Mouse (Mus musculus) CH12.LX (cell line): ENCODE measurements at regions not wholly inside any gene's neighbourhood (a gene's known extent, or its start where the extent isn't known, plus 50 kb on each side); places are given as distances from the start of the nearest gene placed in this dataset.

ENCODE experiments used
- DNase-seq: peaks from one replicate; pipeline ENCODE4 v3.0.0-alpha.2; 2013; ENCODE audit errors: extremely low read depth
- H3K27ac ChIP-seq: 2 replicates; pipeline ENCODE4 v1.5.1; 2012; ENCODE audit warnings: low read depth, mild to moderate bottlenecking, control low read depth, moderate library complexity; ENCODE audit not compliant: insufficient read depth
- H3K27me3 ChIP-seq: replicated peaks from 2 replicates; pipeline ENCODE3; 2012; ENCODE audit warnings: inconsistent platforms
- H3K36me3 ChIP-seq, 2 experiments: replicated peaks in 1 of 2; 2 replicates each; pipeline versions ENCODE3 to v1.6.1; 2012; ENCODE audit warnings: inconsistent platforms in 1 of 2, low read length in 1 of 2, mild to moderate bottlenecking in 1 of 2, mixed read lengths in 1 of 2, moderate library complexity in 1 of 2; ENCODE audit not compliant: control insufficient read depth in 1 of 2, insufficient read depth in 1 of 2
- H3K4me1 ChIP-seq, 2 experiments: 2 replicates each; pipeline ENCODE4 v1.6.1; 2012; ENCODE audit warnings: inconsistent platforms in 1 of 2, moderate library complexity in 1 of 2; ENCODE audit not compliant: insufficient read depth in 2 of 2, control insufficient read depth in 1 of 2
- H3K4me2 ChIP-seq: 2 replicates; pipeline ENCODE4 v1.6.1; 2012; ENCODE audit warnings: low read depth, mild to moderate bottlenecking, control low read depth; ENCODE audit not compliant: poor library complexity, insufficient read depth, severe bottlenecking
- H3K4me3 ChIP-seq, 3 experiments: fragments of 150-350 bp in 1 of 3; sonication (generic) in 1 of 3; replicated peaks in 1 of 3; 2 replicates each; pipeline versions ENCODE3 to v1.5.1; 2011 to 2012; ENCODE audit warnings: low read depth in 2 of 3, low read length in 2 of 3, mild to moderate bottlenecking in 2 of 3, moderate library complexity in 2 of 3, control low read depth in 1 of 3, improper control_type of control experiment in 1 of 3, inconsistent platforms in 1 of 3, mixed read lengths in 1 of 3; ENCODE audit not compliant: poor library complexity in 1 of 3
- H3K79me2 ChIP-seq: replicated peaks from 2 replicates; pipeline ENCODE4 v1.6.1; 2012; ENCODE audit warnings: mild to moderate bottlenecking, moderate library complexity; ENCODE audit not compliant: control insufficient read depth, poor library complexity, insufficient read depth, severe bottlenecking; ENCODE audit errors: extremely low read depth
- H3K9ac ChIP-seq: 2 replicates; pipeline ENCODE4 v1.6.1; 2012; ENCODE audit warnings: low read depth, mild to moderate bottlenecking, control low read depth, moderate library complexity; ENCODE audit not compliant: insufficient read depth
- H3K9me3 ChIP-seq: replicated peaks from 2 replicates; pipeline ENCODE3; 2012; ENCODE audit warnings: low read length, inconsistent platforms, mixed read lengths
- BHLHE40 ChIP-seq: IDR thresholded peaks from 2 replicates; pipeline ENCODE4 v1.6.1; 2011; ENCODE audit warnings: mild to moderate bottlenecking, low read depth, low read length, improper control_type of control experiment
- CHD2 ChIP-seq: IDR thresholded peaks from 2 replicates; pipeline ENCODE4 v1.6.1; 2011; ENCODE audit warnings: low read length, improper control_type of control experiment
- CTCF ChIP-seq, 2 experiments: IDR thresholded peaks in 1 of 2; conservative IDR thresholded peaks in 1 of 2; 2 replicates each; pipeline ENCODE4 v1.5.1; 2011 to 2012; ENCODE audit warnings: low read depth in 2 of 2, low read length in 2 of 2, improper control_type of control experiment in 1 of 2, inconsistent platforms in 1 of 2, mild to moderate bottlenecking in 1 of 2, moderate library complexity in 1 of 2
- EP300 ChIP-seq: IDR thresholded peaks from 2 replicates; pipeline ENCODE4 v1.6.1; 2011; ENCODE audit warnings: low read length, improper control_type of control experiment
- GABPA ChIP-seq: IDR thresholded peaks from 2 replicates; pipeline ENCODE4 v1.6.1; 2012; ENCODE audit warnings: low read depth, low read length, improper control_type of control experiment, inconsistent platforms; ENCODE audit not compliant: insufficient replicate concordance
- HCFC1 ChIP-seq: IDR thresholded peaks from 2 replicates; pipeline ENCODE4 v1.6.1; 2012; ENCODE audit warnings: low read depth, mild to moderate bottlenecking, inconsistent platforms, low read length, improper control_type of control experiment
- IRF4 ChIP-seq: IDR thresholded peaks from 2 replicates; pipeline ENCODE4 v1.6.1; 2014; ENCODE audit warnings: low read depth, mild to moderate bottlenecking, inconsistent platforms, low read length, improper control_type of control experiment
- JUN ChIP-seq: IDR thresholded peaks from 2 replicates; pipeline ENCODE4 v1.6.1; 2011; ENCODE audit warnings: low read depth, mild to moderate bottlenecking, low read length, improper control_type of control experiment, moderate library complexity; ENCODE audit not compliant: insufficient read depth
- MAX ChIP-seq: IDR thresholded peaks from 2 replicates; pipeline ENCODE4 v1.6.1; 2011; ENCODE audit warnings: low read length, improper control_type of control experiment
- MEF2A ChIP-seq: IDR thresholded peaks from 2 replicates; pipeline ENCODE4 v1.6.1; 2014; ENCODE audit warnings: low read depth, mild to moderate bottlenecking, inconsistent platforms, low read length, improper control_type of control experiment, borderline replicate concordance
- NELFE ChIP-seq: IDR thresholded peaks from 2 replicates; pipeline ENCODE4 v1.6.1; 2011; ENCODE audit warnings: low read depth, low read length, improper control_type of control experiment
- NRF1 ChIP-seq: IDR thresholded peaks from 2 replicates; pipeline ENCODE4 v1.6.1; 2014; ENCODE audit warnings: low read depth, mild to moderate bottlenecking, inconsistent platforms, low read length, improper control_type of control experiment, moderate library complexity
- POLR2A ChIP-seq: IDR thresholded peaks from 2 replicates; pipeline ENCODE4 v1.6.1; 2011; ENCODE audit warnings: low read depth, mild to moderate bottlenecking, improper control_type of control experiment, low read length
- SIN3A ChIP-seq: IDR thresholded peaks from 2 replicates; pipeline ENCODE4 v1.6.1; 2012; ENCODE audit warnings: low read length, improper control_type of control experiment, inconsistent platforms
- ZC3H11A ChIP-seq: IDR thresholded peaks from 2 replicates; pipeline ENCODE4 v1.6.1; 2012; ENCODE audit warnings: low read depth, mild to moderate bottlenecking, inconsistent platforms, low read length, improper control_type of control experiment
- ZKSCAN1 ChIP-seq: IDR thresholded peaks from 2 replicates; pipeline ENCODE4 v1.6.1; 2012; ENCODE audit warnings: low read depth, inconsistent platforms, low read length, improper control_type of control experiment, borderline replicate concordance
- ZNF384 ChIP-seq: IDR thresholded peaks from 2 replicates; pipeline ENCODE4 v1.6.1; 2012; ENCODE audit warnings: low read depth, low read length, improper control_type of control experiment, inconsistent platforms
- dilution Hi-C: fragments of 300-500 bp; cut with MboI; formaldehyde crosslinking; loops from 2 replicates; pipeline ENCODE4 v1.14.3; 2020; ENCODE audit warnings: low sequenced_read_pairs; ENCODE audit not compliant: extremely low pct_unique_long_range_greater_than_20kb, extremely low pct_ligation_motif_present
- in situ Hi-C: fragments of 300-500 bp; cut with MboI; formaldehyde crosslinking; loops from 3 replicates; pipeline ENCODE4 v1.14.3; 2019; ENCODE audit warnings: low sequenced_read_pairs, low pct_ligation_motif_present, low pct_unique_long_range_greater_than_20kb, mixed read lengths

DNA sequence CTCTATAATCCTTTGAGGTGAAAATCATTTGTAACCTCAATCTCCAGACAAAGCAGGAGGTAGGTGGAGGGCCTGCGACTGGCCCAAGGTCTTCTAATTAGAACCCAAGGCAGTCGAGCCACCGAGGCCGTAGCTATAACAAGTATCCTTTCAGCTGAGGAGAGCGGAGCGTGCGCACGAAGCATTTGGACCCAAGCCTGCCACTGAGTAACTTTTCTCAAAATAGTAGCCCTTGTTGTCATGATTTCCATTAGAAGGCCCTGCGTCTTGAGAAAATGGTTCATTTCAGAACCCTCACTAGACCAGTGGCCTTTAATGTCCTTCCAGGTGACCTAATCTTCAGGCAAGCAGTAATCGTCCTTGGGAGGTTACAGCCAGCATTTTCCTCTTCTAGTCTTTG is 90.6 kb downstream of the H2al1j start:
- Histone ChIP-seq H3K27me3 (no peaks in the 10 kb centered on the region), H3K4me1 (peaks cover 0 to 4% of the 10 kb centered on the region in 2 experiments; a peak in 1 of 4 replicates), H3K9me3 (no peaks in the 10 kb centered on the region)
- dilution Hi-C loops: no loop called here
- 0 out of 2 replicates have a peak, but pooled peaks have one; percentile 30 for TF ChIP-seq MEF2A
- no peak for TF ChIP-seq CTCF (conservative IDR thresholded peaks at IDR 0.05 in 1 of 2, IDR thresholded peaks at IDR 0.05 in 1 of 2; ENCODE audit: low read depth in 2 of 2, low read length in 2 of 2)
- peak; percentile 25; the same call in 1 of the 2 replicates for TF ChIP-seq JUN
- peak; percentile 69 for TF ChIP-seq NRF1
- TF ChIP-seq, all 38 proteins: peak for 3
- no peaks in the 10 kb centered on the region for H3K36me3 ChIP-seq
- in situ Hi-C loops: no loop called here
- H3K79me2 ChIP-seq: no peaks in the 10 kb centered on the region
- no peak overlapping the region for H3K4me3 ChIP-seq
- H3K9ac ChIP-seq: no peak overlapping the region
- no peak overlapping the region for H3K4me2 ChIP-seq
- no peak overlapping the region for H3K27ac ChIP-seq
- no peak for DNase-seq

DNA sequence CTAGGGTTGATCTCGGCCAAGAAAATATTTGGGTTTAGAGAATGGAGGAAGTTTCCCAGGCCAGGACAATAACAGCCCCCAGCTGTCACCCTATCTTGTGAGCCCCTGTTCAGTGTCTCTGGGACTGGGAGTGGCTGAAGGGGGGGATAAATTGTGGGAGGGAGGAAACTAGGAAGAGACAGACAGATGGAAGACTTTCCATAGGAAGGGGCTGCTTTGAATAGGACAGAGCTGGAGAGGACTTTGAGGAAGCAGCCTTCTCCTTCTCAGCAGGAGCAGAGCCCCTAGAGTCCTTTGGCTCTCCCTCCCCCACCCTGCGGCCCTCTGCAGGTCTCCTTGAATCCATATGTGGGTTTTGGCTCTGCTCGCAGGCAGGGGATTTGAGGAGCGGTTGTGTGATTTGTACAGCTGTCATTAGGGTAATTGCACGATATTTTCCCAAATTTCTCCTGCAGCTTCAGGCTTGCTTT is 91.6 kb downstream of the H2al1j start:
- H3K27me3 ChIP-seq: no peaks in the 10 kb centered on the region
- TF ChIP-seq GABPA: no peak
- TF ChIP-seq ZKSCAN1: no peak
- TF ChIP-seq BHLHE40: no peak
- TF ChIP-seq CHD2: no peak
- TF ChIP-seq ZC3H11A: no peak
- TF ChIP-seq EP300: no peak
- TF ChIP-seq CTCF (conservative IDR thresholded peaks at IDR 0.05 in 1 of 2, IDR thresholded peaks at IDR 0.05 in 1 of 2; ENCODE audit: low read depth in 2 of 2, low read length in 2 of 2): no peak
- TF ChIP-seq NELFE: no peak
- TF ChIP-seq MAX: no peak
- TF ChIP-seq IRF4: no peak
- no peak for TF ChIP-seq SIN3A
- no peak for TF ChIP-seq ZNF384
- TF ChIP-seq POLR2A: no peak
- TF ChIP-seq HCFC1: no peak
- TF ChIP-seq, all 38 proteins: peak for 0
- no peak overlapping the region for H3K4me2 ChIP-seq
- dilution Hi-C loops (no loop called here), in situ Hi-C loops (no loop called here)
- no peaks in the 10 kb centered on the region for H3K9me3 ChIP-seq
- no peak overlapping the region for H3K4me3 ChIP-seq
- no peak for DNase-seq
- H3K9ac ChIP-seq: no peak overlapping the region
- no peaks in the 10 kb centered on the region for H3K79me2 ChIP-seq
- no peak overlapping the region for H3K27ac ChIP-seq
- no peaks in the 10 kb centered on the region for H3K36me3 ChIP-seq
- peaks cover 0 to 4% of the 10 kb centered on the region in 2 experiments; a peak in 1 of 4 replicates for H3K4me1 ChIP-seq
